Mouse (Mus musculus) CH12.LX (cell line): ENCODE data around the gene Ncor1. TPM values are rescaled to one million over a fixed set of nuclear protein-coding genes. Genes with fewer than 3 reads are reported as not detected.

Source experiments
- DNase-seq: peaks from one replicate; pipeline ENCODE4 v3.0.0-alpha.2; 2013; ENCODE audit errors: extremely low read depth
- H3K27ac ChIP-seq: 2 replicates; pipeline ENCODE4 v1.5.1; 2012; ENCODE audit warnings: low read depth, mild to moderate bottlenecking, control low read depth, moderate library complexity; ENCODE audit not compliant: insufficient read depth
- H3K27me3 ChIP-seq: replicated peaks from 2 replicates; pipeline ENCODE3; 2012; ENCODE audit warnings: inconsistent platforms
- H3K36me3 ChIP-seq, 2 experiments: replicated peaks in 1 of 2; 2 replicates each; pipeline versions ENCODE3 to v1.6.1; 2012; ENCODE audit warnings: inconsistent platforms in 1 of 2, low read length in 1 of 2, mild to moderate bottlenecking in 1 of 2, mixed read lengths in 1 of 2, moderate library complexity in 1 of 2; ENCODE audit not compliant: control insufficient read depth in 1 of 2, insufficient read depth in 1 of 2
- H3K4me1 ChIP-seq, 2 experiments: 2 replicates each; pipeline ENCODE4 v1.6.1; 2012; ENCODE audit warnings: inconsistent platforms in 1 of 2, moderate library complexity in 1 of 2; ENCODE audit not compliant: insufficient read depth in 2 of 2, control insufficient read depth in 1 of 2
- H3K4me2 ChIP-seq: 2 replicates; pipeline ENCODE4 v1.6.1; 2012; ENCODE audit warnings: low read depth, mild to moderate bottlenecking, control low read depth; ENCODE audit not compliant: poor library complexity, insufficient read depth, severe bottlenecking
- H3K4me3 ChIP-seq, 3 experiments: fragments of 150-350 bp in 1 of 3; sonication (generic) in 1 of 3; replicated peaks in 1 of 3; 2 replicates each; pipeline versions ENCODE3 to v1.5.1; 2011 to 2012; ENCODE audit warnings: low read depth in 2 of 3, low read length in 2 of 3, mild to moderate bottlenecking in 2 of 3, moderate library complexity in 2 of 3, control low read depth in 1 of 3, improper control_type of control experiment in 1 of 3, inconsistent platforms in 1 of 3, mixed read lengths in 1 of 3; ENCODE audit not compliant: poor library complexity in 1 of 3
- H3K79me2 ChIP-seq: replicated peaks from 2 replicates; pipeline ENCODE4 v1.6.1; 2012; ENCODE audit warnings: mild to moderate bottlenecking, moderate library complexity; ENCODE audit not compliant: control insufficient read depth, poor library complexity, insufficient read depth, severe bottlenecking; ENCODE audit errors: extremely low read depth
- H3K9ac ChIP-seq: 2 replicates; pipeline ENCODE4 v1.6.1; 2012; ENCODE audit warnings: low read depth, mild to moderate bottlenecking, control low read depth, moderate library complexity; ENCODE audit not compliant: insufficient read depth
- H3K9me3 ChIP-seq: replicated peaks from 2 replicates; pipeline ENCODE3; 2012; ENCODE audit warnings: low read length, inconsistent platforms, mixed read lengths
- CHD1 ChIP-seq: IDR thresholded peaks from 2 replicates; pipeline ENCODE4 v1.6.1; 2012; ENCODE audit warnings: low read depth, low read length, improper control_type of control experiment, inconsistent platforms
- CHD2 ChIP-seq: IDR thresholded peaks from 2 replicates; pipeline ENCODE4 v1.6.1; 2011; ENCODE audit warnings: low read length, improper control_type of control experiment
- CTCF ChIP-seq, 2 experiments: IDR thresholded peaks in 1 of 2; conservative IDR thresholded peaks in 1 of 2; 2 replicates each; pipeline ENCODE4 v1.5.1; 2011 to 2012; ENCODE audit warnings: low read depth in 2 of 2, low read length in 2 of 2, improper control_type of control experiment in 1 of 2, inconsistent platforms in 1 of 2, mild to moderate bottlenecking in 1 of 2, moderate library complexity in 1 of 2
- E2F4 ChIP-seq: IDR thresholded peaks from 2 replicates; pipeline ENCODE4 v1.6.1; 2011; ENCODE audit warnings: low read depth, low read length, improper control_type of control experiment; ENCODE audit not compliant: insufficient replicate concordance
- EP300 ChIP-seq: IDR thresholded peaks from 2 replicates; pipeline ENCODE4 v1.6.1; 2011; ENCODE audit warnings: low read length, improper control_type of control experiment
- ETS1 ChIP-seq: conservative IDR thresholded peaks from 2 replicates; pipeline ENCODE4 v1.6.1; 2012; ENCODE audit warnings: low read depth, mild to moderate bottlenecking, inconsistent platforms, low read length, improper control_type of control experiment, moderate library complexity
- GABPA ChIP-seq: IDR thresholded peaks from 2 replicates; pipeline ENCODE4 v1.6.1; 2012; ENCODE audit warnings: low read depth, low read length, improper control_type of control experiment, inconsistent platforms; ENCODE audit not compliant: insufficient replicate concordance
- IRF4 ChIP-seq: IDR thresholded peaks from 2 replicates; pipeline ENCODE4 v1.6.1; 2014; ENCODE audit warnings: low read depth, mild to moderate bottlenecking, inconsistent platforms, low read length, improper control_type of control experiment
- MAFK ChIP-seq: IDR thresholded peaks from 2 replicates; pipeline ENCODE4 v1.6.1; 2011; ENCODE audit warnings: low read length, improper control_type of control experiment; ENCODE audit not compliant: insufficient replicate concordance
- MAX ChIP-seq: IDR thresholded peaks from 2 replicates; pipeline ENCODE4 v1.6.1; 2011; ENCODE audit warnings: low read length, improper control_type of control experiment
- MEF2A ChIP-seq: IDR thresholded peaks from 2 replicates; pipeline ENCODE4 v1.6.1; 2014; ENCODE audit warnings: low read depth, mild to moderate bottlenecking, inconsistent platforms, low read length, improper control_type of control experiment, borderline replicate concordance
- NRF1 ChIP-seq: IDR thresholded peaks from 2 replicates; pipeline ENCODE4 v1.6.1; 2014; ENCODE audit warnings: low read depth, mild to moderate bottlenecking, inconsistent platforms, low read length, improper control_type of control experiment, moderate library complexity
- PAX5 ChIP-seq: IDR thresholded peaks from 2 replicates; pipeline ENCODE4 v1.6.1; 2012; ENCODE audit warnings: low read length, inconsistent platforms, mixed read lengths
- POLR2A ChIP-seq: IDR thresholded peaks from 2 replicates; pipeline ENCODE4 v1.6.1; 2011; ENCODE audit warnings: low read depth, mild to moderate bottlenecking, improper control_type of control experiment, low read length
- SIN3A ChIP-seq: IDR thresholded peaks from 2 replicates; pipeline ENCODE4 v1.6.1; 2012; ENCODE audit warnings: low read length, improper control_type of control experiment, inconsistent platforms
- TCF12 ChIP-seq: IDR thresholded peaks from 2 replicates; pipeline ENCODE4 v1.6.1; 2014; ENCODE audit warnings: low read depth, mild to moderate bottlenecking, inconsistent platforms, low read length, improper control_type of control experiment
- ZC3H11A ChIP-seq: IDR thresholded peaks from 2 replicates; pipeline ENCODE4 v1.6.1; 2012; ENCODE audit warnings: low read depth, mild to moderate bottlenecking, inconsistent platforms, low read length, improper control_type of control experiment
- ZMIZ1 ChIP-seq: IDR thresholded peaks from 2 replicates; pipeline ENCODE4 v1.6.1; 2012; ENCODE audit warnings: low read depth, mild to moderate bottlenecking, inconsistent platforms, low read length, improper control_type of control experiment
- dilution Hi-C: fragments of 300-500 bp; cut with MboI; formaldehyde crosslinking; loops from 2 replicates; pipeline ENCODE4 v1.14.3; 2020; ENCODE audit warnings: low sequenced_read_pairs; ENCODE audit not compliant: extremely low pct_unique_long_range_greater_than_20kb, extremely low pct_ligation_motif_present
- in situ Hi-C: fragments of 300-500 bp; cut with MboI; formaldehyde crosslinking; loops from 3 replicates; pipeline ENCODE4 v1.14.3; 2019; ENCODE audit warnings: low sequenced_read_pairs, low pct_ligation_motif_present, low pct_unique_long_range_greater_than_20kb, mixed read lengths
- polyA plus RNA-seq: library from polyadenylated mRNA; unstranded; fragments of >175 nt; gene quantifications from 2 replicates; pipeline ENCODE4 v1.2.1, GENCODE M21; 2012; ENCODE audit warnings: low read depth; ENCODE audit not compliant: insufficient read length
- total RNA-seq, 2 experiments: library from RNA; depleted of rRNA; stranded (reverse); fragments of 300-350 nt in 1 of 2; fragments of >200 nt in 1 of 2; gene quantifications; 2 replicates each; pipeline ENCODE4 v1.2.3; 2012 to 2014

The Ncor1 gene
- total and polyA plus RNA-seq, 3 experiments, result 76.3 to 232 (median 83.8) TPM

- in situ Hi-C loops, result no loop called here
- dilution Hi-C loops, result no loop called here
- peaks cover 67 to 89% of the 10 kb centered on the region in 2 experiments for H3K36me3 ChIP-seq
Observed at GRCm38 (mm10) chr11:62320097-62320496, 138.2 kb downstream of the Ncor1 start.

GRCm38 (mm10) chr11:62317746-62318145 is 140.6 kb downstream of the Ncor1 start:
- no peak overlapping the region for H3K4me2 ChIP-seq
- dilution Hi-C loops, result no loop called here
- H3K36me3 ChIP-seq, result peaks cover 78 to 90% of the 10 kb centered on the region in 2 experiments
- H3K27me3 ChIP-seq, result no peaks in the 10 kb centered on the region
- DNase-seq, result no peak
- TF ChIP-seq MAX (no peak), TCF12 (no peak), POLR2A (0 out of 2 replicates have a peak, but pooled peaks have one; percentile 30)
- H3K4me3 ChIP-seq, result no peak overlapping the region
- H3K9ac ChIP-seq, result no peak overlapping the region
- no peaks in the 10 kb centered on the region for H3K9me3 ChIP-seq
- H3K4me1 ChIP-seq, result peaks cover 0 to 6% of the 10 kb centered on the region in 2 experiments; a peak in 2 of 4 replicates
- in situ Hi-C loops, result no loop called here
- H3K79me2 ChIP-seq, result no peaks in the 10 kb centered on the region
- no peak overlapping the region for H3K27ac ChIP-seq

More at GRCm38 (mm10) chr11:62320097-62320496, 138.2 kb downstream of the Ncor1 start:
- H3K27ac ChIP-seq, result no peak overlapping the region
- H3K4me2 ChIP-seq, result no peak overlapping the region
- H3K4me3 ChIP-seq, result no peak overlapping the region
- no peaks in the 10 kb centered on the region for H3K27me3 ChIP-seq
- DNase-seq, result no peak
- no peaks in the 10 kb centered on the region for H3K9me3 ChIP-seq
- TF ChIP-seq PAX5 (no peak), ZMIZ1 (no peak), CTCF (conservative IDR thresholded peaks at IDR 0.05 in 1 of 2, IDR thresholded peaks at IDR 0.05 in 1 of 2; ENCODE audit: low read depth in 2 of 2, low read length in 2 of 2) (no peak), ETS1 (no peak), IRF4 (no peak), MAX (no peak), EP300 (no peak), NRF1 (no peak), POLR2A (no peak), CHD1 (no peak), CHD2 (no peak), SIN3A (no peak), ZC3H11A (no peak), MAFK (no peak), E2F4 (no peak), MEF2A (no peak), GABPA (no peak)
- H3K4me1 ChIP-seq, result peaks cover 0 to 4% of the 10 kb centered on the region in 2 experiments; a peak in 2 of 4 replicates
- no peaks in the 10 kb centered on the region for H3K79me2 ChIP-seq
- H3K9ac ChIP-seq, result no peak overlapping the region
